Mouse (Mus musculus): ENCODE results near the gene Endod1. TPM values are rescaled to one million over a fixed set of nuclear protein-coding genes. Genes with fewer than 3 reads are reported as not detected.

Gene Endod1
- total RNA-seq (2021) = 10 to 100 TPM; 59.7 to 68.6 TPM

DNA sequence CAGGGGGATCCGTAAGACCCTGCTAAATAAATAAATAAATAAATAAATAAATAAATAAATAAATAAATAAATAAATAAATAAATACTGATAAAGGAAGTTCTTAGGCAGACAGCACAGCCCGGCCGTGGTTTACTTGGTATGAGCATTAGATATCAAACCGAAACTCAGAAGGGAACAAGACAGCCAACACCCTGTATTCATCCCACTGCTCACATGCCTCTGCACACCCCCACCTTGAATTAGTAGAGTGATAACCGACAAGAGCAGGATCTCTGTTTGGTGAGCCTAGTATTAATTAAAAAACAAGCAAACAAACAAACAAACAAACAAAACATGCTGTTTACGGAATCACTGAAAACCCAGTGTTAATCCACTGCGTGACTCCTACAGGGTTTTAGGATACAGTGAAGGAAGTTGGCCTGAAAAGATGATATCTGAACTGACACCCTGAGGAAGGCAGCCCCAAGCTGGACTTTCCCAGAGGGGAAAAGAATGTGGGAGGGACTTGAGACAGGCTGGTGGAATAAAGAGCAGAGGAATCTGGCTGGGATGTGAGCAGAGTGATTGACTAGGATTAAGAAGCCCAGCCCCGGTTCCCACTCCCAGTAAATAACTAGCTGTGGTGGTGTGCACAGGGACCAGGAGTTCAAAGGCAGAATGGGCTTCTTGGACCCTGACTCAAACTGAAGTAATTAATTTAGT, at the start of gene Endod1:
Gene Endod1 (minus strand): TSS at position 155 of the 703 bp plus-strand sequence.
- intact Hi-C loops (cut with DNase I) = loop anchor here (5.0 kb wide), 1 partner anchor 121 kb away; the partner anchor contains the start of genes Cwc15 and Kdm4d
- no peak for DNase-seq (ENCODE audit: low spot score in 2 of 2)

DNA sequence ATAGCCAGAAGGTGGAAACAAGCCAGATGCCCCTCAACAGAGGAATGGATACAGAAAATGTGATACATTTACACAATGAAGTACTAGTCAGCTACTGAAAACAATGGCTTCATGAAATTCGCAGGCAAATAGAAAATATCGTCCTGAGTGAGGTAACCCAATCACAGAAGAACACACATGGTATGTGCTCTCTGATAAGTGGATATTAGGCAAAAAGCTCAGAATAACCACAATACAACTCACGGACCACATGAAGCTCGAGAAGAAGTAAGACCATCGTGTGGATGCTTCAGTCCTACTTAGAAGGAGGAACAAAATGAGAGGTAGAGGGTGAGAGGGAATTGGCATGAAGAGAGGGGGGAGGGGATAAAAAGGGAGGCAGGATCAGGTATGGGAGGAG, 27.8 kb upstream of the Endod1 start:
- intact Hi-C loops (cut with DNase I) = no loop called here
- DNase-seq (ENCODE audit: low spot score in 2 of 2) = no peak

DNA sequence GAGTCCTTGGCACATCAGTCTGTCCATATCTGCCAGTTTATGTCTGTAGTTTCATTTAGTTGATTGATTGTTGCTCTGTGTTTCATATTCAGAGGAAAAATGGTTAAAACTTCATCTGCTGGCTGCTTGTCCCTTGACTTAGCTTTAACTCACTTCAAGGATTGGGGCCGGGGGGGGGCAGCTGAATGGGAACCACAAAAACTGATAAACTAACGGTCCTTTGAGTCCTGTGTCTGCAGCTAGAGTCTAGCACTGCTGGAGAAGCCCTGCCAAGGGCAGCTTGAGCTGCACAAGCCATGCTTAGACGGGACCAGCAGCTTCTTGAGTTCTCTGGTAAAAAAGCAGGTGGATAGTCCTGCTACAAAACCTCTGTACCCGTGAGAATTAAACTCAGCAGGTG, 26.7 kb upstream of the Endod1 start:
- intact Hi-C loops (cut with DNase I) = no loop called here
- no peak for DNase-seq (ENCODE audit: low spot score in 2 of 2)

DNA sequence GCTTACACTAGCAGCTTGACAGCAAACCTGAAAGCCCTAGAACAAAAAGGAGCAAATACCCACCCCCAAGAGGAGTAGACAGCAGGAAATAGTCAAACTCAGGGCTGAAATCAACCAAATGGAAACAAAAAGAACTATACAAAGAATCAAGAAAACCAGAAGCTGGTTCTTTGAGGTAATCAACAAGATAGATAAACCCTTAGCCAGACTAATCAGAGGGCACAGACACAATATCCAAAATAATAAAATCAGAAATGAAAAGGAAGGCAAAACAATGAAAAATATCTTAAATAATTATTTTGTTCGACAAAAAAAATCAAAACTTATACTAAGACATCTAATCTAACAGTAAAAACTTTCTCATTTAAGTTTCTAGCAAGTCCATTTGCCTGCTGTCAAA, 24.7 kb upstream of the Endod1 start:
- intact Hi-C loops (cut with DNase I) = no loop called here

DNA sequence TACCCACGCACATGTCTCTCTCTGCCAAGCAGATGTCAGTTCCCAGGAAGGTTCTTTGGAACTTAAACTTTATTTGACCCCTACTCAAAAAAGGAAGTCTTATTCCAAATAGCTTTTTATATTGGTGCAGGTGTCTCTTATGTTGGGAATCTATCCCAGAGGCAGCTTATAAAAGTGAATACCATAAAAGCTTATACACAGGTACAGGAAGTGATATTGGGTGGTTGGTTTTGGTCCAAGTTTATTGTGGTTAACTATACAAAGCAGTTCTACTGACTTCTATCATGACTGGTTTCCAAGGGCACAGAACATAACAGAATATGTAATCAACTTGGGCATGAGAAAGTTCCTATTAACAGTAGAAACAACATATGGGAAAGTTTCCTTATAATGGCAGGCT, 20.8 kb upstream of the Endod1 start:
- intact Hi-C loops (cut with DNase I) = no loop called here
- DNase-seq (ENCODE audit: low spot score in 2 of 2) = no peak

More for the DNA sequence above, 24.7 kb upstream of the Endod1 start:
- DNase-seq (ENCODE audit: low spot score in 2 of 2) = no peak

DNA sequence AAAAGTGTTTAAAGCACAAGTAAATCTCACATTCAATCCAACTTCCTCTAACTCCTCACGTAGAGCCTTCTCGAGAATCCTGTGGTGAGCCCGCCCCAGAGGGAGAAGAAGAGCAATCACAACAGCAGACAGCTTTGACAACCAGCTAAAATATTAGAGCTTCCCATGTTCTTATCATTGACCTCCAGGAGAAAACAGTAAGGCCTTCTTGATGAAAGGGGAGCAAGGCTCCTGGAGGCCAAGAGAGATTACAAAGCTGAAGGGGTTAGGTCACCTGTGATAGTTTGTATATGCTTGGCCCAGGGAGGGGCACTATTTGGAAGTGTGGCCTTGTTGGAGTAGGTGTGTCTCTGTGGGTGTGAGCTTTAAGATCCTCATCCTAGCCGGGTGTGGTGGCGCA, 19.1 kb upstream of the Endod1 start:
- intact Hi-C loops (cut with DNase I) = no loop called here
- no peak for DNase-seq (ENCODE audit: low spot score in 2 of 2)

DNA sequence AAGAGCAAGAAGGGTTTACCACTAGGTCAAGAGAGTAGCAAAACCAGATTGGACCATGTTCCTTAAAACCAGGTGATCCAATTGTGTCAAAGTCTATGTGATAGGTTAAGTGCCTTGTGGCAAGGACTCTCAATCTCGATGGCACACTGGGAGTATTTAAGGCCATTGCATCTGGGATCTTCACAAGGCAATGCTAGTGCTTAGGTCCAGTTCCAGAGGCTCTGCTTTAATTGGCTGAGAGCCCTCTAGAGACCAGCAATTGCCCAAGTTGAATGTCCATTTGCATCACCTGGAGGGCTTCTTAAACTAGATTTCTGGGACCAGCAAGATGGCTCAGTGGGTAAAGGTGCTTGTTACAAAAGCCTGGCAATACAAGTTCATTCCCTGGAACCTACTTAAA, 17.6 kb upstream of the Endod1 start:
- intact Hi-C loops (cut with DNase I) = no loop called here
- no peak for DNase-seq (ENCODE audit: low spot score in 2 of 2)

DNA sequence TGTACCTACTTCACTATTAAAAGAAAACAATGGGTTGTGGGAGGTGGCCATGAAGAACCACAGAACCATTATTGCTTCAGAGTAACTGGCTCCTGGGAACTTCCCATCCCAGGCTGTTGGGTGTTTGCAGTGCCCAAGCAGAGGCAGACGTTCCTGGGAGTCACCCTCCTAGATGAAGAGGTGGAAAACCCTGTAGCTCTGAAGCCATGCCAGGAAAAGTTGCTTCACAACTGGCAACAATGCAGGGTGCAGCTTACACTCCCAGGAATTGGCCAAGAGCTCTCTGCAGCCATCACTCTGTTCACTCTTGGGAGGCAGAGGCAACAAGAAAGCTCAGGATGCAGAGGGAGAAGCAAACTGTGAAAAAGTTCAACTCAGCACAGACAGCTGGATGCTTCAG, 16.8 kb upstream of the Endod1 start:
- intact Hi-C loops (cut with DNase I) = no loop called here
- no peak for DNase-seq (ENCODE audit: low spot score in 2 of 2)

DNA sequence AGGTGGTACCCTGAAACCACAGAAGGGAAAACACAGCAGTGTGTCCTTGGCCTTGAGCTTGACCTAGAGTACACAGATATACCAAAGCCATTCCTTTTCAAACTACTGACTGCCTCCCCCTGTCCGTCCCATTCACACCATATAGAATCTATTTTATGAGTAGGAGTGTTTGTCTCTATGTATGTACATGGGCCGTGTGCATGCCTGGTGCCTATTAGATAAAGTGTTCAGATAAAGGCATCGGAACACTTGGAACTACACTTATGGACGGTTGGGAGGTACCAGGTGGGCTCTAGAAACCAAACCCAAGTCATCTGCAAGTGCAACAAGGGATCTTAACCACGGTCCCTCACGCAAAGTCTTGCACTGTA, 16.1 kb upstream of the Endod1 start:
- no peak for DNase-seq (ENCODE audit: low spot score in 2 of 2)
- intact Hi-C loops (cut with DNase I) = no loop called here

DNA sequence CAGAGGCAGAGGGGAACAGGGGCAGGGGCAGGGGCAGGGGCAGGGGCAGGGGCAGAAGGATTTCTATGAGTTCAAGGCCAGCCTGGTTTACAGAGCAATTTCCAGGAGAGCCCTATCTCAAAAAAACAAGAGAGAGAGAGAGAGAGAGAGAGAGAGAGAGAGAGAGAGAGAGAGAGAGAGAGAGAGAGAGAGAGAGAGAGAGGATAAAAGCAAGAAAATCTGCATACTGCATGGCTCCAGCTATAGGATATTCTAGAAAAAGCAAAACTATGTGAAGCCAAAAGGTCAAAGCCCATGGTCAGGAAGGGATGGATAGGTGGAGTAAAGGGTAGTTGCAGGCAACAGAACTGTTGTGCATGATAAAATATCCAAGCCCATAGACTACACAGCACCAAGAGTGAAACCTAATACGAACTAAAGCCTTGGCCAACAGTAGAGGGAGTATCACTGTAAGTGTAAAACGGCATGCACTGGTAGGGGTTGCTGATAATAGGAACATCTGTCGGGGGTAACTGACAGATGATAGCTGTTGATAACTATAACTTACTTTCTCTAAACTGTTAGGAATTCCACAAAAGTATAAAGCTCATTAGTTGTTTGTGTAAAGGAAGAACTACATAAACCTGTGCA, 15.6 kb upstream of the Endod1 start:
- intact Hi-C loops (cut with DNase I) = no loop called here
- DNase-seq (ENCODE audit: low spot score in 2 of 2) = no peak

DNA sequence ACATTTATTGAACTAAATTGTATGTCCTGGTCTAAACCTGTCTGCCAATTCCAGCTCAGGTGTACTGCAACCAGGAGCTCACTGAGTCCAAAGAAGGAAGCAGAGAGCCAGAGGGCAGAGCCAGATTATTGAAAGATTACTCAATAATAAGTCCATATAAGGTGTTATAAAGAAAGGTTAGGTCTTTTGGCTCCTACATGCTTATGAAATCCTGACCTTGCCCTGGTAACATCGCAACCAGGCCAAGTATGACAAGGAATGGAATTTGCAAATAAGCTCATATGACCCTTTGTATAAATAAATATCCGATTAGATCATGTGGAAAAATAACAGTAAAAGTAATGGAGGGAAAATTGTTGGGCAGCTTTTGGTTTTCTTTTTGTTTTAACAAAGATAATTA, 14.8 kb upstream of the Endod1 start:
- no peak for DNase-seq (ENCODE audit: low spot score in 2 of 2)
- intact Hi-C loops (cut with DNase I) = no loop called here

DNA sequence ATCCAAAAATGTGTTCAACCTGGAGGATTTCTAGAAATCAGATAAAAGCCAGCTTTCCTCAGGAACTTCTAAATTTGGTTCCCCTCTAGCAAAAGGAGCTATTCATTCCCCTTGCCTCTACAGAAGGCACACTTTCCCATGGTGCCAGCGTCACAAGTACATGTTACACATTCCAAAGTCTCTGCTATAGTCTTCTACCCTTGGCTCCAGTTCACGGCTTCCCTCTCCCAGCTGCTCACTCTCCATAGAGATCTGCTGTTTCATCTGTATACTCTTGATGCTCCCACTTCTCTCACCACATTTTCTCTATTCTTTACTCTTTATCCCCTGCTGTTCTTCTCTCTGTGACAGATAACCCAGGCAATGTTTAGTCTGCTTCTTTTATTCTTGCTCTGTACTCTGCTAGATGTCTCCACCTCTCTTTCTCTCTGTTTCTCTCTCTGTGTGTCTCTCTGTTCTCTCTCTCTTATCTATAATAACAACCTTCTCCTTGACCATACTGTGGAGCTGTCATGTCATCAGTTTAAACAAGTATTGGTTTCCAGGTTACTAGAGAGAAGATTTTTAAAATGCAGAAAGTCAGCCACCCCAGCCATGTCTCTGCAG, 13.8 kb upstream of the Endod1 start:
- intact Hi-C loops (cut with DNase I) = no loop called here
- no peak for DNase-seq (ENCODE audit: low spot score in 2 of 2)

DNA sequence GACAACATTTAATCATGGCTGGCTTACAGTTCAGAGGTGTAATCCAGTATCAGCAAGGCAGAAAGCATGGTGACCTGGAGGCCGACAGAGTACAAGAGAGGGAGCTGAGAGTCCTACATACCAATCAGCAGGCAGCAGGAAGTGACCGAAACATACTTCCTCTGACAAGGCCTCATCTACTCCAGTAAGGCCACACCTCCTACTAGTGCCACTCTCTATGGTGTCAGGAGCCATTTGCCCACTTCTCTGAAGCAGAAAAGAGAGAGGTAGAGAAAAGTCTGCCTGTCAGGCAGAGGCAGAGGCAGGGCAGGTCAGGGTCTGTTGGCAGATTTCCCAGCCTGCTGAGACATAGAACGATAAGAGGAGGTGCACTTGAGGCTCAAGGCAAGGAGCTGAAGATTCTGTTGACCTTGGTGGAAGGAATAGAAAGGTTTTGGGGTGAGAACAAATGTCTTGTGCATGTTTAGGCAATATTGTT, 10.6 kb upstream of the Endod1 start:
- intact Hi-C loops (cut with DNase I) = no loop called here

DNA sequence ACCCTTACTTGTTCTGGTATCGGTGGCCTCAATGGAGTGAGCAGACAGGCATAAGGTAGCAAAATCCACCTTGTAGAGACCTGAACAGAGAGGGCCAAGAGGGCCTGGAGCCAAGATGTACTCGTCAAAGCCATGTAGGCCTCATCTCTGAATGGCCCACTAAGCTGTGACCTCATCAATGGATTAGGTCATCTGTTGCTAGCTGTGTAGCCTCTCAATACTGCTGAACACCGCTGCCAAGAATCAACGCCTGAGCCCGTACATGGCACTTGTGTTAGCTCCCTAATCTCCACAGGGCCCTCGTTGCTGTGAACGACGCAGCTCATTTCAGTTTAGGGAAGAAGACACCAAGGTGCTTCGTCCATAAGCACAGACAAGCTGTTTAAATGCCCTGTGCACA, 10.0 kb upstream of the Endod1 start:
- no peak for DNase-seq (ENCODE audit: low spot score in 2 of 2)
- intact Hi-C loops (cut with DNase I) = no loop called here

More for the DNA sequence above, 10.6 kb upstream of the Endod1 start:
- no peak for DNase-seq (ENCODE audit: low spot score in 2 of 2)

DNA sequence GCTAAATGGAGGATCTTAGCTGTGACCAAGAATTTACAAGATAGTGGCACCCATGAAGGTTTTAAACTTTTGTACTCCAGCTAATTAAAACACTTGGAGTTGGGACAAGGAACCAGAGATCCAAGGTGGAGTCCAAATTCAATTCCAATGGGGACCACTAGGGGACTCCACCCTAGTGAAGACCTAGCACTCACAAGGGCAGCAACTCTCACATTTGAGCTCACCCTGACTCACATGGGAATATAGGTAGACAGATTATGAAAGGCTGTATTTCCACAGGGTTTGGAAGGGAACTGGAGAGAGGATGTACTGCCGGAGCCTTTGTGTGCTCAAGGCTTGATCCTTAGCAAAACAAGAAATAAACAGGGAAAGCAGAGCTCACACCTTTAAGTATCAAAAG, 9.0 kb upstream of the Endod1 start:
- intact Hi-C loops (cut with DNase I) = no loop called here
- no peak for DNase-seq (ENCODE audit: low spot score in 2 of 2)

DNA sequence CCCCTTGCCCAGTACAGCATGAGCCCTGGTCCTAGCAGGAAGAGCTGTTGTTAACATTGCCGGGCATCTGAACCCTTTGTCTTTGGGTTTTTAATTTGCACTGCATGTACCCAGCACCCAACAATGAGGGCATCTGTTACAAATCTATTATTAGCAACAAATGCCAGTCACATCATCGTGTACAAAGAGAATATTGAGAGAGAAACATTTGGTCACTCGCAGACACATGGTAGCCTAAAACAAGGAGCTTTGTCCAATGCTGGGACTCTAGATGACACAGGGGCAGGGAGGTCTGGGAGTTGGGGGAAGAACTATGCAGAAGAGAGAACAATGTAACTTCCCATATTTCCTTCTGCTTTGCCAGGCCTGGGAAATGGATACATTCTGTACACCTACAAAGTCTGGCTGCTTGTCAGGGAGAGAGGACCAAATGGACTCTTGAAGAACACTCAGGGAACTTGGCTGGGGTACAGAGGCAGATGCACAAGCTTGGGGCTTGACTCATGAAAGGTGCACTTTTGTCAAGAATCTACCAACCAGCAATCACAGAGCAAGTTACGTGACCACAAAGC, 7.8 kb upstream of the Endod1 start:
- intact Hi-C loops (cut with DNase I) = no loop called here
- DNase-seq (ENCODE audit: low spot score in 2 of 2) = no peak

DNA sequence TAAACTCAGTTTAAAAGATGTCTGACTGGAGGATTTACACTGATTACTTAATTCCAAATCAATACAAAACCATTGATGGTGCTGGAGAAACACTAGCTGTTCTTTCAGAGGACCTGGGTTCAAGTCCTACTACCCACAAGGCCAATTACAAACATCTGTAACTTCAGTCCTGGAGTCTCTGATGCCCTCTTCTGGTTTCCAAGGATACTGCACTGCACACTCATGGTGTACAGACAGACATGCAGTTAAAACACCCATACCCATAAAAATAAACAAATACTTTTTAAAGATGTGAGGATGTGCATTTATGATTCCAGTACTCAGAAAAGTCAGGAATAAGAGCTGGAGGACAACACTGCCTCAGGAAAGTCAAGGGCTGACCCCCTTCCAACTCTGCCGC, 6.7 kb upstream of the Endod1 start:
- no peak for DNase-seq (ENCODE audit: low spot score in 2 of 2)
- intact Hi-C loops (cut with DNase I) = no loop called here

DNA sequence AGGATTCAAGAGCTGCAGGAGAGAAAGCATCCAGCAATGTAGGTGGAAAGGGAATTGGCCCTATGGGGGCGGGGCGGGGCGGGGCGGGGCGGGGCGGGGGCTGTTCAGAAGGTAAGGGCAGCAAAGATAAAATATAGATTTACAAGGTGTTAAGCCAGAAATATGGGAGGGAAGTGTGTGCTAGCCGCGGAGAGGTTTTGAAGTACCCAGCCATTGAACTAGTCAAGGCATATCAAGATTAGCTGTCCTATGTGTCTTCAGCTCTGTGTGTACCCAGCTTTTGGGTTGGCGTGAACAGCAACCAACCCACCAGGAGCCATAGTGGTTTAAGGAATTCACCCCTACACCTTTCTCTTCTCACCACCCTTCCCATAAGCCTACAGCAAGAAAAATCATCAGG, 5.5 kb upstream of the Endod1 start:
- intact Hi-C loops (cut with DNase I) = no loop called here
- DNase-seq (ENCODE audit: low spot score in 2 of 2) = no peak

DNA sequence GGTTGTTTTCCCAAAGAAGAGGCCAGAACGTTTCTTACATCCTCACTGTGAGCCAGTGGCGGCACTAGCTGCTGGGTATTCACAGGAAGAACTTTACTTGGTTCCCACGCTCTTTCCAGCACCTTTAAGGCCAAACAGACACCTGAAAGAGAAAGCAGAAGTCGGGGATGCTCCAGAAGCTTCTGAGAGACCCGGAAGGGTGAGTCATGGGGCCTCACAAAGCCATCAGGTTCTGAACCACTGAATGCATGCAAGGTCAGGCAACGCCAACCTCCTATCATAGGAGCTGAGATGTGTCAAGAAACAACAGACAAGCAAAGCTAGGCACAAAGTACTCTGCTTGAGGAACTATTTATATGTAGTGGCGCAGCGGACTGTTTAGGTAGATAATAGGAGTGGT, 4.4 kb upstream of the Endod1 start:
- intact Hi-C loops (cut with DNase I) = no loop called here
- no peak for DNase-seq (ENCODE audit: low spot score in 2 of 2)

DNA sequence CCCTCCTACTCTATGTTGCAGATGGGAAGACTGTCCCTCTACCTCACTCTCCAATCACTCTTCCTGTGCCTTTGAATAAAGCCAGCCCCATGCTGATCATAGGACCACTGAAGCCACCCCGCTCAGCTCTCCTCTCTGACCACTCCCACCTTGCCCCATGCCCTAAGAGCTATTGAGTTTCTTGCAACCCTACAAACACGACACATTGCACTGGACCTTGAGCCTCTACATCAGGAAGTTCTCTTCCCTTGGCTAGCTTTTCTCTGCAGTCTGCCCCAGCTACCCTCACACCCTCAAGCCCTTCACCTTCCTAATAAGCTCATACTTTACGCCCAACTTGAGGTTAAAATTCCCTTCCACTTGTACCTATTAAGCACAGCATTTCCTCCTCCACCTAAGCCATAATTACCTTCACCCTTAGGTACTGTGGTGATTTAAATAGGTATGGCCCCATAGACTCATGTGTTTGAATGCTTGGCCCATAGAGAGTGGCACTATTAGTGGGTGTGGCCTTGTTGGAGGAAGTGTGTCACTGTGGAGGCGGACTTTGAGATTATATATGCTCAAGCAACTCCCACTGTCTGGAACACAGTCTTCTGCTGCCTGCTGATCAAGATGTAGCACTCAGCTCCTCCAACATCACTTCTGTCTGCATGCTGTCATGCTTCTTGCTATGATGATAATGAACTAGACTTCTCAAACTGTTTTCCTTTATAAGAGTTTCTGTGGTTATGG, 2.0 kb upstream of the Endod1 start:
- no peak for DNase-seq (ENCODE audit: low spot score in 2 of 2)
- intact Hi-C loops (cut with DNase I) = loop anchor here (5.0 kb wide), 1 partner anchor 119 kb away; the partner anchor contains the start of genes Cwc15 and Kdm4d

All from left cerebral cortex, postnatal 36 days (tissue).